Mouse (Mus musculus): ENCODE measurements at regions not wholly inside any gene's neighbourhood (a gene's known extent, or its start where the extent isn't known, plus 50 kb on each side); places are given as distances from the start of the nearest gene placed in this dataset.

DNA sequence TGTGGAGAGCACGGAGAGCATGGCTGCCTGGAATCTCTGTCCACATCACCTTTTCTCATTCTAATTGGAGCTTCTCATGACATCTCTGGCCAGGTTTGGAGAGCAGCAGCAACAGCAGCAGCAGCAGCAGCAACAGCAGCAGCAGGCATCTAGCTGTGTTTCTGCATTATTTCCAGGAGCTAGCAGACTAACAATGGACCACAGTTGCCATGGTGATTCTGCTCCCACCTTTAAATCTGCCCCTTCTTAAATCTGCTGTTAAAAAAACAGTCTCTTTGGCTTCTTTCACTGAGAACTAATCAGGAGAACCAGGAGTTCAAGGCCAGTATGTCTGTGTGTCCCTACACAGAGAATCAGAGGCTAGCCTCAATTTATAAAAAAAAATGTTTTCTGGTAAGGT, 139.5 kb upstream of the Mylip start:
- TF ChIP-seq CTCF (IDR thresholded peaks at IDR 0.05; ENCODE audit: low read depth, low read length) (no peak), GATA1 (IDR thresholded peaks at IDR 0.05; ENCODE audit: borderline replicate concordance, low read length) (no peak), GATA2 (IDR thresholded peaks at IDR 0.05; ENCODE audit: borderline replicate concordance, low read depth, low read length) (no peak)

All from G1E (cell line).